ENCODE assay signal across 10 mouse cellular contexts in genomic region chr2:33847196-33847834, GRCm38 (mm10). TPM values are rescaled to one million over a fixed set of nuclear protein-coding genes. Genes with fewer than 3 reads are reported as not detected.
DNase-seq lines count a peak whose midpoint lies in the region; ATAC-seq and TF ChIP-seq lines count a peak whose summit lies in the region.
"Had no signal": no experiment of that assay in that cellular context is flagged by ENCODE, and none has a peak within 500 bp of the region (broad histone marks: within the 10 kb centered on the region; RNA-seq: fewer than 3 reads in every experiment).

No protein-coding gene starts in this region.

- ATAC-seq in embryonic facial prominence, embryonic 14.5 days (ENCODE audit: low read depth) = peak; percentile 11; the same call in 1 of the 2 replicates
- ATAC-seq in limb, embryonic 11.5 days (ENCODE audit: insufficient number of reproducible peaks, low FRiP score, low TSS enrichment, low read depth) = no peak
- no peak for ATAC-seq in activated CD4-positive, CD25-positive, alpha-beta regulatory T cell, adult 4 months

- TF ChIP-seq POLR2A in myocyte (IDR thresholded peaks at IDR 0.05; ENCODE audit: insufficient read length, low read depth) = no peak

- no peak overlapping the region for H3K4me3 ChIP-seq in layer of hippocampus, adult 2 months
- no peak overlapping the region for H3K4me3 ChIP-seq in embryonic facial prominence, embryonic 14.5 days (ENCODE audit: low read depth, low read length)
- no peak overlapping the region for H3K4me3 ChIP-seq in limb, embryonic 11.5 days (ENCODE audit: low read depth, low read length)
- H3K4me3 ChIP-seq in myocyte = no peak overlapping the region

- no peaks in the 10 kb centered on the region; the same call in 1 of the 2 replicates for H3K36me3 ChIP-seq in embryonic facial prominence, embryonic 14.5 days (ENCODE audit: control insufficient read depth, insufficient read depth, low read length)
- H3K36me3 ChIP-seq in limb, embryonic 11.5 days (ENCODE audit: control insufficient read depth, insufficient read depth, low read length) = no peaks in the 10 kb centered on the region
- H3K36me3 ChIP-seq in myocyte (ENCODE audit: control insufficient read depth, insufficient read depth) = no peaks in the 10 kb centered on the region

- H3K79me2 ChIP-seq in myocyte (ENCODE audit: control insufficient read depth, insufficient read depth) = no peaks in the 10 kb centered on the region

- no peaks in the 10 kb centered on the region for H3K9me3 ChIP-seq in embryonic facial prominence, embryonic 14.5 days (ENCODE audit: control insufficient read depth, low read length)
- H3K9me3 ChIP-seq in limb, embryonic 11.5 days (ENCODE audit: control insufficient read depth, low read length) = no peaks in the 10 kb centered on the region

- no peak for TF ChIP-seq CTCF in layer of hippocampus, adult 2 months (conservative IDR thresholded peaks at IDR 0.05)

- peak overlapping the region; percentile 18; the same call in 1 of the 2 replicates for H3K27ac ChIP-seq in layer of hippocampus, adult 2 months
- H3K27ac ChIP-seq in embryonic facial prominence, embryonic 14.5 days (replicated peaks; ENCODE audit: low read depth, low read length) = peak overlapping the region; percentile 68
- peak overlapping the region; percentile 43 for H3K27ac ChIP-seq in limb, embryonic 11.5 days (replicated peaks; ENCODE audit: low read depth, low read length)
- H3K27ac ChIP-seq: macrophage had no signal

- H3K27me3 ChIP-seq in embryonic facial prominence, embryonic 14.5 days (replicated peaks; ENCODE audit: control insufficient read depth, insufficient read depth, low read length) = no peaks in the 10 kb centered on the region
- H3K27me3 ChIP-seq in limb, embryonic 11.5 days (ENCODE audit: control insufficient read depth, insufficient read depth, low read length) = no peaks in the 10 kb centered on the region
- H3K27me3 ChIP-seq in myocyte (ENCODE audit: control insufficient read depth, insufficient read depth, insufficient read length) = no peaks in the 10 kb centered on the region

- 72% methylated on average over 11 of the region's 11 CpGs for WGBS in embryonic facial prominence, embryonic 14.5 days
- 89% methylated on average over 11 of the region's 11 CpGs for WGBS in limb, embryonic 11.5 days

- H3K9ac ChIP-seq in embryonic facial prominence, embryonic 14.5 days (ENCODE audit: low read depth, low read length) = no peak overlapping the region
- H3K9ac ChIP-seq in limb, embryonic 11.5 days (ENCODE audit: low read length) = peak overlapping the region; percentile 22; the same call in 1 of the 2 replicates

- intact Hi-C loops in heart, postnatal 14 days (cut with DNase I) = no loop called here

- H3K4me1 ChIP-seq in embryonic facial prominence, embryonic 14.5 days (ENCODE audit: control insufficient read depth, insufficient read depth, low read length) = peaks cover 14% of the 10 kb centered on the region
- peaks cover 21% of the 10 kb centered on the region for H3K4me1 ChIP-seq in limb, embryonic 11.5 days (ENCODE audit: control insufficient read depth, insufficient read depth, low read length)

- DNase-seq in layer of hippocampus, adult 2 months (ENCODE audit: low spot score in 2 of 2) = no peak
- no peak for DNase-seq in layer of hippocampus, postnatal 25 days (ENCODE audit: extremely low spot score in 1 of 2, low spot score in 1 of 2)
- DNase-seq in embryonic facial prominence, embryonic 14.5 days (ENCODE audit: low spot score) = no peak
- DNase-seq in limb, embryonic 11.5 days (ENCODE audit: low spot score) = no peak
- DNase-seq in adrenal gland, postnatal 36 days = no peak
- no peak for DNase-seq in heart, postnatal 14 days
- DNase-seq: right cerebral cortex, postnatal 4 days had no signal

- no peak overlapping the region for H3ac ChIP-seq in myocyte (ENCODE audit: control insufficient read depth, insufficient read length)

- no peak overlapping the region for H3K4me2 ChIP-seq in embryonic facial prominence, embryonic 14.5 days (ENCODE audit: low read depth, low read length)
- no peak overlapping the region for H3K4me2 ChIP-seq in limb, embryonic 11.5 days (ENCODE audit: low read depth, severe bottlenecking)
- peak overlapping the region; percentile 61 for H3K4me2 ChIP-seq in myocyte (ENCODE audit: low read depth)

TF ChIP-seq in myocyte, 11 proteins besides CTCF, POLR2A, EP300 and RAD21:
- TF ChIP-seq MAX (IDR thresholded peaks at IDR 0.05; ENCODE audit: low read depth) (no peak), REST (IDR thresholded peaks at IDR 0.05; ENCODE audit: insufficient read depth, insufficient read length) (no peak), POLR2AphosphoS2 (IDR thresholded peaks at IDR 0.05; ENCODE audit: insufficient read length, low read depth) (no peak), TCF12 (IDR thresholded peaks at IDR 0.05; ENCODE audit: insufficient read depth, poor library complexity, severe bottlenecking) (no peak), SRF (IDR thresholded peaks at IDR 0.05; ENCODE audit: control insufficient read depth, insufficient read length, low read depth) (no peak), USF1 (IDR thresholded peaks at IDR 0.05; ENCODE audit: low read depth) (no peak), MYOG (IDR thresholded peaks at IDR 0.05; ENCODE audit: control insufficient read depth in 1 of 3, insufficient read depth in 1 of 3, insufficient read length in 2 of 3, low read depth in 2 of 3) (no peak), TCF3 (IDR thresholded peaks at IDR 0.05; ENCODE audit: insufficient read length, low read depth) (no peak), MYOD1 (IDR thresholded peaks at IDR 0.05; ENCODE audit: control insufficient read depth in 1 of 3, insufficient read length in 2 of 3, low read depth in 2 of 3) (no peak), E2F4 (IDR thresholded peaks at IDR 0.05; ENCODE audit: insufficient read depth) (no peak), CEBPB (IDR thresholded peaks at IDR 0.05; ENCODE audit: insufficient read depth, poor library complexity, severe bottlenecking) (no peak)

RNA-seq across cellular contexts. Expression of gene Mvb12b, which starts 40.4 kb away (rescaled TPM):
- 10 to 100 TPM; 82.0 to 83.6 TPM for total RNA-seq in layer of hippocampus, adult 2 months (2021)
- 10 to 100 TPM; 90.6 to 99.8 TPM for total RNA-seq in layer of hippocampus, postnatal 25 days (2021)
- polyA plus RNA-seq in embryonic facial prominence, embryonic 14.5 days (2014; fragmentation: Nextera tagmentation; extraction: Ambion mirVana) = 14.1 and 16.3 TPM in 2 replicates
- polyA plus RNA-seq in limb, embryonic 11.5 days (2014; fragmentation: Nextera tagmentation; extraction: Ambion mirVana) = 16.9 and 18.5 TPM in 2 replicates
- polyA plus RNA-seq in myocyte (2012; fragmentation: generic; extraction: Trizol) = 14.5 TPM
- total RNA-seq in adrenal gland, postnatal 36 days (2021) = 10 to 100 TPM; 19.7 to 22.7 TPM
- 10 to 100 TPM; 18.1 to 19.1 TPM for total RNA-seq in heart, postnatal 14 days (2021)
- 1 to 10 TPM; 1.4 to 2.3 TPM for polyA plus RNA-seq in activated CD4-positive, CD25-positive, alpha-beta regulatory T cell, adult 4 months (2017; shearing (Covaris generic))

Comparison
In these comparisons a context has a peak if more than half of its experiments do, and no peak if none do; other contexts are left out.
1. H3K27ac ChIP-seq: peak in every context shown above with its lines; median percentile 68 in embryonic facial prominence, embryonic 14.5 days; 43 in limb, embryonic 11.5 days; 18 in layer of hippocampus, adult 2 months.